Mouse (Mus musculus): Measurements from ENCODE around the gene Olfr1441.

The Olfr1441 gene

GRCm38 (mm10) chr19:12462851-12463721, 45.9 kb downstream of the Olfr1441 start:
- DNase-seq (ENCODE audit: low spot score) = no peak

- no peak for DNase-seq (ENCODE audit: low spot score)
These were observed 46.4 kb downstream of the Olfr1441 start for GRCm38 (mm10) chr19:12463722-12464035.

- no peak for DNase-seq (ENCODE audit: low spot score)
These were observed 46.9 kb downstream of the Olfr1441 start for GRCm38 (mm10) chr19:12464127-12464526.

GRCm38 (mm10) chr19:12464674-12465073, 47.4 kb downstream of the Olfr1441 start:
- no peak for DNase-seq (ENCODE audit: low spot score)

GRCm38 (mm10) chr19:12465530-12466144, 48.4 kb downstream of the Olfr1441 start:
- DNase-seq (ENCODE audit: low spot score) = no peak

- peak; percentile 53 for DNase-seq (ENCODE audit: low spot score)
These were observed 49.0 kb downstream of the Olfr1441 start for GRCm38 (mm10) chr19:12466204-12466603.

- DNase-seq (ENCODE audit: low spot score) = peak; percentile 39
These were observed 50.2 kb downstream of the Olfr1441 start for GRCm38 (mm10) chr19:12467436-12467835.

GRCm38 (mm10) chr19:12471866-12472265, 54.6 kb downstream of the Olfr1441 start:
- DNase-seq (ENCODE audit: low spot score) = no peak

GRCm38 (mm10) chr19:12472381-12472976, 55.2 kb downstream of the Olfr1441 start:
- no peak for DNase-seq (ENCODE audit: low spot score)

All from ovary, postnatal 14 days (tissue).